Mouse (Mus musculus) brain, embryonic 14.5 days (tissue): ENCODE results near the gene Ero1lb.

Source experiments
- CTCF ChIP-seq: fragments of 200-500 bp; IDR thresholded peaks from 2 replicates; pipeline ENCODE4 v1.5.1; 2012; ENCODE audit warnings: inconsistent platforms, mild to moderate bottlenecking, moderate library complexity, borderline replicate concordance; ENCODE audit not compliant: insufficient read depth, insufficient read length; ENCODE audit errors: extremely low read depth
- POLR2A ChIP-seq: fragments of 200-500 bp; IDR thresholded peaks from 2 replicates; pipeline ENCODE4 v1.6.1; 2012; ENCODE audit warnings: mild to moderate bottlenecking, inconsistent platforms, borderline replicate concordance; ENCODE audit not compliant: poor library complexity, insufficient read depth, insufficient read length, severe bottlenecking; ENCODE audit errors: extremely low read depth

- no peak for TF ChIP-seq POLR2A
- TF ChIP-seq CTCF = no peak
Measured at GRCm38 (mm10) chr13:12578145-12578544, 12.5 kb downstream of the Ero1lb start.
